Mouse (Mus musculus) E14TG2a.4 (cell line): ENCODE measurements around the gene Tmem182.

ENCODE experiments used
- CTCF ChIP-seq: conservative IDR thresholded peaks from 2 replicates; pipeline ENCODE4 v1.5.1; 2014; ENCODE audit warnings: low read length
- NANOG ChIP-seq: IDR thresholded peaks from 2 replicates; pipeline ENCODE4 v1.6.1; 2014; ENCODE audit warnings: borderline replicate concordance, low read length, mixed read lengths

- no peak for TF ChIP-seq CTCF
- TF ChIP-seq NANOG = no peak
Observed at GRCm38 (mm10) chr1:40824517-40824916, 19.1 kb downstream of the Tmem182 start.
